26 mouse cellular contexts compared by ENCODE assay signal in the genomic region with DNA sequence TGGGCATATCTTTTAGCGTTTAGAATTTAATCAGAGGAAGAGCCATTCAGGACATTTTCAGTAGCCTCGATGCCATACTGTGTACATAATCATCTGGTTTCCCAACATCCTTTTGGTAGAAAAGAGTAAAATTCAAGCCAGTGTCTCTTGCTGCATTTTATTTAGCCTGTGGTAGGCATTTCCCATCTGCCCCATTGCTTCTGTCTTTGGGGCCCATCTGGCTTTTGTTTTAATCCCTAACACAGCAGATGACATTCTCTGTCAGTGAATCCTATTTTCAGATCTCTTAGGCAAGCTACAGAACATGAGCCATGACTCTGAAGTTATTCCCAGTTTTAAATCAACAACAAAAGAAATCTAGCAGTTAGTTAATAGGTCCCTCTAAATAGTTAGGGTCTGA. TPM values are rescaled to one million over a fixed set of nuclear protein-coding genes. Genes with fewer than 3 reads are reported as not detected.
DNase-seq lines count a peak whose midpoint lies in the region; ATAC-seq and TF ChIP-seq lines count a peak whose summit lies in the region.
"Had no signal": no experiment of that assay in that cellular context is flagged by ENCODE, and none has a peak within 500 bp of the region (broad histone marks: within the 10 kb centered on the region; RNA-seq: fewer than 3 reads in every experiment).

No protein-coding gene starts in this region.

- H3K4me3 ChIP-seq in left cerebral cortex, adult 2 months = no peak overlapping the region
- H3K4me3 ChIP-seq: hindbrain, embryonic 13.5 days; limb, embryonic 10.5 days; liver, embryonic 15.5 days; lung, embryonic 15.5 days; myocyte; neural tube, embryonic 13.5 days had no signal

- DNase-seq in frontal cortex, postnatal 25 days (ENCODE audit: low spot score in 2 of 2) = no peak
- DNase-seq in brain, adult 2 months (ENCODE audit: low read depth, low spot score) = peak; percentile 76
- peak; percentile 70 to 76 for DNase-seq in layer of hippocampus, adult 8-10 months (ENCODE audit: low spot score in 2 of 2)
- DNase-seq in left cerebral cortex, adult 2 months (ENCODE audit: extremely low spot score in 1 of 2, low spot score in 2 of 2) = no peak
- no peak for DNase-seq in lung, postnatal 25 days (ENCODE audit: low spot score)
- no peak for DNase-seq in kidney, postnatal 14 days
- DNase-seq: adrenal gland, postnatal 25 days; cerebellum, adult 11 months; gastrocnemius, postnatal 36 days; kidney, adult 18-20 months; liver; retina, postnatal 1 day had no signal

- ATAC-seq in frontal cortex, adult (ENCODE audit: low TSS enrichment) = peak; percentile 84
- ATAC-seq: CD4-positive, CD25-positive, alpha-beta regulatory T cell, adult 4 months; midbrain, embryonic 16.5 days had no signal

- no peak for TF ChIP-seq CTCF in left cerebral cortex, adult 2 months (IDR thresholded peaks at IDR 0.05)

- intact Hi-C loops in left cerebral cortex, adult 2 months (cut with DNase I) = loop anchor here (2.0 kb wide), 1 partner anchor 52 kb away; no protein-coding TSS in a partner anchor

- peak overlapping the region; percentile 58; the same call in 1 of the 2 replicates for H3K27ac ChIP-seq in left cerebral cortex, adult 2 months
- H3K27ac ChIP-seq: hindbrain, embryonic 13.5 days; limb, embryonic 10.5 days; liver, embryonic 15.5 days; lung, embryonic 15.5 days; macrophage; neural tube, embryonic 13.5 days; stomach, postnatal 0 days had no signal

RNA-seq across cellular contexts. Expression of a gene that starts 22.7 kb away (rescaled TPM):
- total RNA-seq in layer of hippocampus, adult 8-10 months (2022) = not detected
- not detected for total RNA-seq in left cerebral cortex, adult 2 months (2021)
- total RNA-seq: gastrocnemius, adult 18-20 months; gastrocnemius, postnatal 36 days; heart, adult 8-10 months; heart, postnatal 25 days had no signal

RNA-seq across cellular contexts. Expression of a gene that starts 32.3 kb away (rescaled TPM):
- 10 to 100 TPM; 59.4 to 67.3 (median 60.2) TPM for total RNA-seq in layer of hippocampus, adult 8-10 months (2022)
- 10 to 100 TPM; 33.0 to 33.7 TPM for total RNA-seq in left cerebral cortex, adult 2 months (2021)

Comparison
In these comparisons a context has a peak if more than half of its experiments do, and no peak if none do; other contexts are left out.
1. DNase-seq: peak in brain, adult 2 months (single experiment) and layer of hippocampus, adult 8-10 months (2 of 2); none in frontal cortex, postnatal 25 days (0 of 2), left cerebral cortex, adult 2 months (0 of 2), lung, postnatal 25 days (single experiment) and kidney, postnatal 14 days (single experiment).